Comparison of ENCODE assay signal across 17 mouse cellular contexts in genomic region chr2:168429598-168429997, GRCm38 (mm10).
DNase-seq lines count a peak whose midpoint lies in the region; ATAC-seq and TF ChIP-seq lines count a peak whose summit lies in the region.
"Had no signal": no experiment of that assay in that cellular context is flagged by ENCODE, and none has a peak within 500 bp of the region (broad histone marks: within the 10 kb centered on the region; RNA-seq: fewer than 3 reads in every experiment).

No protein-coding gene starts in this region.

- H3K27ac ChIP-seq in kidney, adult 2 months (ENCODE audit: insufficient read depth, low read depth, low read length), result no peak overlapping the region
- H3K27ac ChIP-seq: hindbrain, embryonic 13.5 days; limb, embryonic 15.5 days had no signal

- 0 out of 2 replicates have a peak, but pooled peaks cover 2% of the 10 kb centered on the region for H3K4me1 ChIP-seq in kidney, adult 2 months (ENCODE audit: control insufficient read depth, insufficient read depth, low read length)

- intact Hi-C loops in heart, postnatal 14 days (cut with DNase I), result no loop called here

- no peaks in the 10 kb centered on the region for H3K27me3 ChIP-seq in kidney, adult 2 months (replicated peaks; ENCODE audit: control insufficient read depth, insufficient read depth, low read length)
- H3K27me3 ChIP-seq: limb, embryonic 15.5 days had no signal

- peak; percentile 53 for DNase-seq in thymus, postnatal 0 days (ENCODE audit: low spot score)
- no peak for DNase-seq in thymus, postnatal 10 days (ENCODE audit: low spot score in 2 of 2)
- no peak for DNase-seq in right cerebral cortex, postnatal 25 days
- DNase-seq in testis, postnatal 14 days (ENCODE audit: low spot score), result no peak
- DNase-seq in heart, postnatal 14 days, result no peak
- no peak for DNase-seq in kidney, adult 2 months
- DNase-seq: adrenal gland, postnatal 36 days; cerebellum, adult 9-11 months; gastrocnemius, postnatal 14 days; kidney, adult 11 months; kidney, postnatal 25 days; lung, embryonic 14.5 days; thymus, postnatal 25 days had no signal

- no peak overlapping the region for H3K4me3 ChIP-seq in kidney, adult 2 months (ENCODE audit: insufficient read depth, low read depth, low read length)
- H3K4me3 ChIP-seq: hindbrain, embryonic 13.5 days; limb, embryonic 15.5 days had no signal

- H3K36me3 ChIP-seq in kidney, adult 2 months (ENCODE audit: control insufficient read depth, insufficient read depth, low read length), result no peaks in the 10 kb centered on the region
- H3K36me3 ChIP-seq: hindbrain, embryonic 13.5 days; limb, embryonic 15.5 days had no signal

- TF ChIP-seq CTCF in kidney, adult 2 months (conservative IDR thresholded peaks at IDR 0.05; ENCODE audit: insufficient read depth, insufficient read length, low read depth, low read length), result no peak

- WGBS in kidney, adult 2 months, result 90% methylated on average over 10 of the region's 10 CpGs

- ATAC-seq in activated CD4-positive, CD25-positive, alpha-beta regulatory T cell, adult 4 months, result peak; percentile 83
- peak; percentile 97 for ATAC-seq in megakaryocyte, adult 5-6 weeks (ENCODE audit: poor library complexity, severe bottlenecking)

- no peak for TF ChIP-seq POLR2A in kidney, adult 2 months (IDR thresholded peaks at IDR 0.05; ENCODE audit: low read depth, low read length)
